Mouse (Mus musculus) erythroblast, embryonic 14.5 days (primary cell): ENCODE data around the gene Olfr63.

Source experiments
- GATA1 ChIP-seq: IDR thresholded peaks from 2 replicates; pipeline ENCODE4 v1.6.1; 2012; ENCODE audit warnings: low read length, inconsistent platforms, mixed read lengths
- TAL1 ChIP-seq: IDR thresholded peaks from 3 replicates; pipeline ENCODE4 v1.6.1; 2012; ENCODE audit warnings: low read length, inconsistent platforms, mixed read lengths

DNA sequence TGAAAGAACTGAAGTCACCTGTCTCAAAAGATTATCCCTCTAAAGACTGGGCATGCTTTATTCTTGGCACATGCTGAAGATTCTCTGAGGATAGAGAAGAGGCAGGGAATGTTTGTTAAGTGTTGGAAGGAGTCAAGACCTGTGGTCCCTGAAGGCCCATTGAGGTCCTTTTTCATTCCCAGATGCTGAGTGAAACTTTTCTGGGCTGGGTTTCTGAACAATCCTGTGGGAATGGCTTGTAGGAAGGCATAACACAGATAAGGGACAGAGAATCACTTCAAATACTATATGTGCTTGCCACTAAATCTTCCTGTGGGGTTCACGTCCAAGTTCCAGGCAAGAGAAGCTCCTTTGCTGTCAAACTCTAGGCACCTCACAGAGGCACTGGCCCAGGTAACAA, at the start of gene Olfr63:
- TF ChIP-seq GATA1 (no peak), TAL1 (no peak)
